Mouse (Mus musculus) right cerebral cortex, postnatal 10 days (tissue): ENCODE results near the gene Ccdc146.

ENCODE experiments used
- DNase-seq, 2 experiments: peaks; one replicate each; pipeline ENCODE4 v3.0.0; 2021; ENCODE audit warnings: low spot score in 2 of 2

Gene Ccdc146

GRCm38 (mm10) chr5:21263202-21264055 is 161.0 kb downstream of the Ccdc146 start:
- DNase-seq, result peak; percentile 64 to 68

GRCm38 (mm10) chr5:21261202-21261844 is 163.2 kb downstream of the Ccdc146 start:
- DNase-seq, result no peak

- no peak for DNase-seq
Measured at GRCm38 (mm10) chr5:21260746-21261145, 163.7 kb downstream of the Ccdc146 start.

- DNase-seq, result no peak
Measured at GRCm38 (mm10) chr5:21257806-21258205, 166.7 kb downstream of the Ccdc146 start.

GRCm38 (mm10) chr5:21257126-21257525 is 167.4 kb downstream of the Ccdc146 start:
- no peak for DNase-seq

- no peak for DNase-seq
Measured at GRCm38 (mm10) chr5:21255551-21256132, 168.8 kb downstream of the Ccdc146 start.

GRCm38 (mm10) chr5:21254731-21255525 is 169.5 kb downstream of the Ccdc146 start:
- DNase-seq, result no peak

GRCm38 (mm10) chr5:21248834-21249233 is 175.6 kb downstream of the Ccdc146 start:
- DNase-seq, result peak in 1 of 2 experiments; percentile 20

GRCm38 (mm10) chr5:21247916-21248315 is 176.6 kb downstream of the Ccdc146 start:
- peak; percentile 48 to 71 for DNase-seq

- peak in 1 of 2 experiments; percentile 19 for DNase-seq
Measured at GRCm38 (mm10) chr5:21246794-21247193, 177.7 kb downstream of the Ccdc146 start.

GRCm38 (mm10) chr5:21245241-21245640 is 179.2 kb downstream of the Ccdc146 start:
- peak in 1 of 2 experiments; percentile 10 for DNase-seq

- no peak for DNase-seq
Measured at GRCm38 (mm10) chr5:21244575-21244974, 179.9 kb downstream of the Ccdc146 start.
